Mouse (Mus musculus) limb, embryonic 14.5 days (tissue): ENCODE measurements around the gene Nfam1. TPM values are rescaled to one million over a fixed set of nuclear protein-coding genes. Genes with fewer than 3 reads are reported as not detected.
"Not testable (repeated sequence)": the region's sequence is repeated elsewhere in the genome, so short reads cannot be mapped to it uniquely, and the experiment has no call there.

Experiments used
- ATAC-seq: fragments of 200-750 bp; cut with Nextera tagmentation; 2 replicates; pipeline ENCODE4 v1.8.0; 2017; ENCODE audit warnings: low read depth, moderate number of reproducible peaks, moderate TSS enrichment; ENCODE audit not compliant: low FRiP score
- DNase-seq: peaks from one replicate; pipeline ENCODE4 v3.0.0-alpha.2; 2015; ENCODE audit warnings: low spot score
- H3K27ac ChIP-seq: fragments of 300-500 bp; sonication (generic); replicated peaks from 2 replicates; pipeline ENCODE4 v1.5.1; 2014; ENCODE audit warnings: low read depth, mild to moderate bottlenecking, low read length, moderate library complexity, mixed read lengths
- H3K27me3 ChIP-seq: fragments of 300-500 bp; sonication (generic); 2 replicates; pipeline ENCODE4 v1.6.1; 2014; ENCODE audit warnings: low read length, mixed read lengths; ENCODE audit not compliant: control insufficient read depth, insufficient read depth
- H3K36me3 ChIP-seq: fragments of 300-500 bp; sonication (generic); 2 replicates; pipeline ENCODE4 v1.6.1; 2014; ENCODE audit warnings: mild to moderate bottlenecking, low read length, moderate library complexity, mixed read lengths; ENCODE audit not compliant: control insufficient read depth, insufficient read depth
- H3K4me1 ChIP-seq: fragments of 300-500 bp; sonication (generic); 2 replicates; pipeline ENCODE4 v1.6.1; 2014; ENCODE audit warnings: antibody characterized with exemption, low read length, mixed read lengths; ENCODE audit not compliant: control insufficient read depth, insufficient read depth
- H3K4me2 ChIP-seq: fragments of 300-500 bp; sonication (generic); replicated peaks from 2 replicates; pipeline ENCODE4 v1.6.1; 2014; ENCODE audit warnings: low read depth, mild to moderate bottlenecking, low read length, moderate library complexity; ENCODE audit not compliant: severe bottlenecking
- H3K4me3 ChIP-seq: fragments of 300-500 bp; sonication (generic); replicated peaks from 2 replicates; pipeline ENCODE4 v1.5.1; 2014; ENCODE audit warnings: low read length
- H3K9ac ChIP-seq: fragments of 300-500 bp; sonication (generic); 2 replicates; pipeline ENCODE4 v1.6.1; 2014; ENCODE audit warnings: mild to moderate bottlenecking, low read depth, low read length, moderate library complexity; ENCODE audit not compliant: severe bottlenecking
- H3K9me3 ChIP-seq: fragments of 300-500 bp; sonication (generic); 2 replicates; pipeline ENCODE4 v1.6.1; 2016; ENCODE audit warnings: low read length; ENCODE audit not compliant: control insufficient read depth
- POLR2A ChIP-seq: fragments of 200-500 bp; IDR thresholded peaks from 2 replicates; pipeline ENCODE4 v1.8.0; 2012; ENCODE audit warnings: inconsistent platforms, mild to moderate bottlenecking, moderate library complexity, borderline replicate concordance; ENCODE audit not compliant: insufficient read depth, insufficient read length; ENCODE audit errors: extremely low read depth
- WGBS: fragments of 180-500 bp; shearing (Covaris S2); extraction: QIAGEN DNeasy Blood & Tissue Kit; methylation state at CpG from one replicate; pipeline ENCODE4 v1.1.7; 2014; 5-methylcytosine and 5-hydroxymethylcytosine counted together
- polyA plus RNA-seq, 2 experiments: library from polyadenylated mRNA; depleted of rRNA in 1 of 2; stranded (reverse) in 1 of 2; unstranded in 1 of 2; fragments of >200 nt; fragmentation: Nextera tagmentation in 1 of 2; extraction: Ambion mirVana in 1 of 2; gene quantifications; 2 replicates each; pipeline versions ENCODE4 v1.2.1 to v1.2.3; 2012 to 2014

Nfam1 gene
- polyA plus RNA-seq, 2 experiments, result 3.5 to 4.0 TPM

DNA sequence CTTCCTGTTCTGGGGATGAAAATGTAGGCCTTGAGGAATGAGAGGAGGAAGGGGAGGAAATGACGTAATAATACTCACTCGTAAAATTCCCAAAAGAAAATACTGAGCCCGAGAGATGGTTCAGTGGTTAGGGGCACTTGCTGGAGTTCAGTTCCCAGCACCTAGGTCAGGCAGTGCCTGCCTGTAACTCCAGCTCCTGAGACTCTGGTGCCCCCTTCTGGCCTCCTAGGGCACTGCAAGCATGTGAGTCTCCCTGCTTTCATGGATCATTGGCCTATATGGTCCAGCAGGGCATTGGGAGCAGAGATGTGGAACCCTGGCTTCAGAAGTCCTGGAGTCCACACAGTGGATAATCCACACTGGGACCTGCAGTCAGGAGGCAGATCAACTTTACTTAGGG lies 13.2 kb upstream of the Nfam1 start:
- WGBS, result 94% methylated on average over 3 of the region's 3 CpGs
- ATAC-seq (no peak), DNase-seq (no peak)
- no peak overlapping the region for H3K9ac ChIP-seq
- H3K27ac ChIP-seq, result no peak overlapping the region
- H3K4me2 ChIP-seq, result no peak overlapping the region
- no peaks in the 10 kb centered on the region for H3K27me3 ChIP-seq
- no peaks in the 10 kb centered on the region for H3K36me3 ChIP-seq
- no peak overlapping the region for H3K4me3 ChIP-seq
- H3K9me3 ChIP-seq, result peaks cover 6% of the 10 kb centered on the region
- no peak for TF ChIP-seq POLR2A
- peaks cover 9% of the 10 kb centered on the region for H3K4me1 ChIP-seq

DNA sequence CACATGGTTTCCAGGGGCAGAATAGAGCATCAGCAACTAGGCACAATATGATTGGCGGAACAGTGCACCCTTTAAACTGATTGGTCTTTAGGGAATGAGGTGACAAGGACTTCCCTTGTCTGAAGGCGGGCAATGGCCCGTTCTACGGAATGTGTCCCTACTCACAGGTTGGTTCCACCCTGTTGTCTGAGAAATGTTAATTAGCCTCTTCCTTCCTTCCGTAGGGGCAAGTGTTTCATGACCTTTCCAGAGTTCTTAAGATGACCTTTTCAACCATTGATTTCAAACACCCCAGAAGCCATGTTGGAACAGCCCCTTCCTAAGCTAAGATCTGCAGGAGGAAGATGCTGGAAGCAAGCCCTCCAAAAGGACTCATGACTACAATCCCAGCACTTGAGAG lies 12.5 kb upstream of the Nfam1 start:
- H3K27ac ChIP-seq, DNase-seq, H3K36me3 ChIP-seq, H3K4me1 ChIP-seq, H3K9me3 ChIP-seq, H3K4me3 ChIP-seq, H3K4me2 ChIP-seq, H3K27me3 ChIP-seq, ATAC-seq, H3K9ac ChIP-seq: not testable (repeated sequence)
- WGBS, result 84% methylated on average over 5 of the region's 5 CpGs

DNA sequence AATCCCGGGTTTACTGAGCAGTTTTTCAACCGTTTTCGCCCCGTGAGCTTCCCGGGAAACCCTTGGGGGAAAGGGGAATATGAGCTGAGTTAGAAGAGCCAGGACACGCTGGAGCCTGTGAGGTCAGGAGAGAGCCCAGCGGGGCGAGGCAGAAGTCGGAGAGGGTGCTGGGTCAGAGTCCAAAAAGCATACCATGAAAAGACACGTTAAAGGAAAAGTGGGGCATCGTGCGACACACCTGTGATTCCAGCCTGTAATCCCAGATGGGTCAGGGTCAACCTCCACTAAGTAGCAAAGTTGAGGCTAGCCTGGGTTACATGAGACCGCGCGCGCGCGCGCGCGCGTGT lies 10.2 kb upstream of the Nfam1 start:
- no peak for DNase-seq
- WGBS, result 64% methylated on average over 22 of the region's 22 CpGs
- H3K4me1 ChIP-seq, result peaks cover 9% of the 10 kb centered on the region
- no peak overlapping the region for H3K27ac ChIP-seq
- H3K4me2 ChIP-seq, result peak overlapping the region; percentile 29; the same call in 1 of the 2 replicates
- peaks cover 6% of the 10 kb centered on the region for H3K9me3 ChIP-seq
- H3K4me3 ChIP-seq, result no peak overlapping the region
- no peak for TF ChIP-seq POLR2A
- H3K36me3 ChIP-seq, result no peaks in the 10 kb centered on the region
- H3K27me3 ChIP-seq, result no peaks in the 10 kb centered on the region
- no peak for ATAC-seq
- H3K9ac ChIP-seq, result 0 out of 2 replicates have a peak overlapping the region, but pooled peaks have one; percentile 21

GRCm38 (mm10) chr15:83042655-83043361 lies 9.7 kb upstream of the Nfam1 start:
- 0 out of 2 replicates have a peak overlapping the region, but pooled peaks have one; percentile 21 for H3K9ac ChIP-seq
- ATAC-seq, result peak; percentile 62

DNA sequence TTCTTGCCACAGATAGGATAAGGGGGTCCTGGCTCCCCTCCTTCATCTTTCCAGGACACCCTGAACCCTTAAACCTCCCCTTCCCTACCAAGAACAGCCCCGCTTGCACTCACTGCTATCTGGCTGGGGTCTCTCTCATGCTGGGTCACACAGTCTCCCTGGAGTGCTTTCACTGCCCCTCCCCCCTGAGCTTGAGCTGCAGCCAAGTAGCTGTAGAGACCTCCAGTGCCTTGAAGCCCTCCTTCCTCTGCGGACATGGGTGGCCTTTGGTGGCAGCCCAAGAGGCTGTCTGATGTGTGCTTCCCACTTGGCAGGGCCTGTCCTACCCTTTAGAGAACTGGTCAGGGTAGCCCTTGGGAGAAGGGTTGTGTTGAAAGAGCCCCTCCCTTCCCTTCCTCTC lies 7.0 kb upstream of the Nfam1 start:
- Histone ChIP-seq H3K27me3 (0 out of 2 replicates have a peak, but pooled peaks cover 2% of the 10 kb centered on the region), H3K27ac (no peak overlapping the region), H3K9me3 (no peaks in the 10 kb centered on the region), H3K9ac (no peak overlapping the region), H3K36me3 (no peaks in the 10 kb centered on the region), H3K4me3 (no peak overlapping the region), H3K4me1 (peaks cover 26% of the 10 kb centered on the region), H3K4me2 (no peak overlapping the region)
- ATAC-seq, result no peak
- DNase-seq, result no peak
- no peak for TF ChIP-seq POLR2A
- 51% methylated on average over 2 of the region's 2 CpGs for WGBS

More at GRCm38 (mm10) chr15:83042655-83043361, 9.7 kb upstream of the Nfam1 start:
- peak overlapping the region; percentile 29; the same call in 1 of the 2 replicates for H3K4me2 ChIP-seq
- H3K36me3 ChIP-seq, result no peaks in the 10 kb centered on the region
- no peaks in the 10 kb centered on the region for H3K27me3 ChIP-seq
- peaks cover 6% of the 10 kb centered on the region for H3K9me3 ChIP-seq
- H3K27ac ChIP-seq, result no peak overlapping the region
- 8% methylated on average over 6 of the region's 6 CpGs for WGBS
- H3K4me3 ChIP-seq, result no peak overlapping the region
- no peak for TF ChIP-seq POLR2A
- peaks cover 13% of the 10 kb centered on the region for H3K4me1 ChIP-seq
- peak; percentile 25 for DNase-seq
